Mouse (Mus musculus): Measurements from ENCODE around the gene Wasf1.

Gene Wasf1

DNA sequence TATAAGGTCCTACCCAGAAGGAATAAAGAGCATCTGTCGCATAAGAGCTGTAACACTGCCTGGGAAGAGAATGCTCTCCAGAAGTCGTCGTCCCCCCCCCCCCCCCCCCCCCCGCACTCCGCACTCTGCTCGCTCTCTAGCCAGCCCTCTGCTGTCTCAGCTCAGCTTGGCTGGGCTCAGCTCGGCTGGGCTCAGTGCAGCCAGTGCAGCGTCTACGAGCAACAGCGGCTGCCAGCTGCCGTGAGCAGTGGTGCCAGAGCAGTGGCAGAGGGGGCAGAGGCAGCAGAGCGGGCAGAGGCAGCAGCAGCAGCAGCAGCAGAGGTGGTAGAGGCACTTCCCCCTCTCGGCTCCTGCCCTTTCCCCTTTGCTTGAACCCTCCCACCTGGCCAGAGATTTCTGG is 102.1 kb downstream of the Wasf1 start:
- TF ChIP-seq GATA4 (IDR thresholded peaks at IDR 0.05; ENCODE audit: insufficient replicate concordance, low read length), result no peak

All from liver, adult (tissue).